Mouse (Mus musculus): ENCODE measurements around the gene Zfp184. TPM values are rescaled to one million over a fixed set of nuclear protein-coding genes. Genes with fewer than 3 reads are reported as not detected.
A peak's percentile ranks its signal among the peaks of the same experiment; 100 is the strongest.
"Not testable (repeated sequence)": the region's sequence is repeated elsewhere in the genome, so short reads cannot be mapped to it uniquely, and the experiment has no call there.

Gene Zfp184
- polyA plus RNA-seq, 1 experiment from 2014 or later, result 4.7 TPM

GRCm38 (mm10) chr13:21907807-21908155 lies 37.1 kb upstream of the Zfp184 start:
- peak; percentile 38; the same call in 1 of the 2 replicates for ATAC-seq
- 39% methylated on average over 6 of the region's 6 CpGs for WGBS
- H3K4me3 ChIP-seq (ENCODE audit: low read length), result not testable (repeated sequence)

GRCm38 (mm10) chr13:21910735-21911134 lies 34.2 kb upstream of the Zfp184 start:
- no peak for ATAC-seq
- H3K9ac ChIP-seq (ENCODE audit: low read depth, low read length), result peak overlapping the region; percentile 19; the same call in 1 of the 2 replicates
- no peaks in the 10 kb centered on the region for H3K9me3 ChIP-seq (ENCODE audit: control insufficient read depth, low read length)
- no peaks in the 10 kb centered on the region for H3K4me1 ChIP-seq (ENCODE audit: control insufficient read depth, insufficient read depth, low read length)
- H3K4me3 ChIP-seq (ENCODE audit: low read length), result peak overlapping the region; percentile 34
- no peaks in the 10 kb centered on the region for H3K27me3 ChIP-seq (replicated peaks; ENCODE audit: control insufficient read depth, insufficient read depth, low read length)
- H3K4me2 ChIP-seq (ENCODE audit: low read depth, low read length), result peak overlapping the region; percentile 33
- no peaks in the 10 kb centered on the region for H3K36me3 ChIP-seq (ENCODE audit: control insufficient read depth, insufficient read depth, low read length)
- H3K27ac ChIP-seq (ENCODE audit: low read length), result no peak overlapping the region
- WGBS, result 17% methylated on average over 7 of the region's 7 CpGs

More at GRCm38 (mm10) chr13:21907807-21908155, 37.1 kb upstream of the Zfp184 start:
- H3K9me3 ChIP-seq (ENCODE audit: control insufficient read depth, low read length); H3K27me3 ChIP-seq (replicated peaks; ENCODE audit: control insufficient read depth, insufficient read depth, low read length); H3K27ac ChIP-seq (ENCODE audit: low read length); H3K36me3 ChIP-seq (ENCODE audit: control insufficient read depth, insufficient read depth, low read length); H3K4me1 ChIP-seq (ENCODE audit: control insufficient read depth, insufficient read depth, low read length); H3K4me2 ChIP-seq (ENCODE audit: low read depth, low read length); H3K9ac ChIP-seq (ENCODE audit: low read depth, low read length): not testable (repeated sequence)

GRCm38 (mm10) chr13:21911147-21911546 lies 33.7 kb upstream of the Zfp184 start:
- H3K4me2 ChIP-seq (ENCODE audit: low read depth, low read length), result peak overlapping the region; percentile 33
- ATAC-seq, result peak; percentile 49; the same call in 1 of the 2 replicates
- H3K4me1 ChIP-seq (ENCODE audit: control insufficient read depth, insufficient read depth, low read length), result no peaks in the 10 kb centered on the region
- no peaks in the 10 kb centered on the region for H3K9me3 ChIP-seq (ENCODE audit: control insufficient read depth, low read length)
- 0 out of 2 replicates have a peak overlapping the region, but pooled peaks have one; percentile 19 for H3K9ac ChIP-seq (ENCODE audit: low read depth, low read length)
- WGBS, result 15% methylated on average over 17 of the region's 17 CpGs
- H3K4me3 ChIP-seq (ENCODE audit: low read length), result peak overlapping the region; percentile 34
- no peaks in the 10 kb centered on the region for H3K27me3 ChIP-seq (replicated peaks; ENCODE audit: control insufficient read depth, insufficient read depth, low read length)
- H3K36me3 ChIP-seq (ENCODE audit: control insufficient read depth, insufficient read depth, low read length), result no peaks in the 10 kb centered on the region
- H3K27ac ChIP-seq (ENCODE audit: low read length), result no peak overlapping the region

GRCm38 (mm10) chr13:21913854-21914253 lies 31.0 kb upstream of the Zfp184 start:
- Histone ChIP-seq H3K27ac (ENCODE audit: low read length) (peak overlapping the region; percentile 26; the same call in 1 of the 2 replicates), H3K9me3 (ENCODE audit: control insufficient read depth, low read length) (no peaks in the 10 kb centered on the region), H3K4me1 (ENCODE audit: control insufficient read depth, insufficient read depth, low read length) (peaks cover 3% of the 10 kb centered on the region; the same call in 1 of the 2 replicates), H3K4me3 (ENCODE audit: low read length) (peak overlapping the region; percentile 18), H3K27me3 (replicated peaks; ENCODE audit: control insufficient read depth, insufficient read depth, low read length) (no peaks in the 10 kb centered on the region), H3K36me3 (ENCODE audit: control insufficient read depth, insufficient read depth, low read length) (no peaks in the 10 kb centered on the region), H3K9ac (ENCODE audit: low read depth, low read length) (peak overlapping the region; percentile 30), H3K4me2 (ENCODE audit: low read depth, low read length) (peak overlapping the region; percentile 46)
- 21% methylated on average over 8 of the region's 8 CpGs for WGBS
- ATAC-seq, result peak; percentile 61

- WGBS, result 10% methylated on average over 14 of the region's 14 CpGs
- peak; percentile 66 for ATAC-seq
- peak overlapping the region; percentile 26; the same call in 1 of the 2 replicates for H3K27ac ChIP-seq (ENCODE audit: low read length)
These were observed 30.3 kb upstream of the Zfp184 start for GRCm38 (mm10) chr13:21914599-21914998.

GRCm38 (mm10) chr13:21915487-21915886 lies 29.4 kb upstream of the Zfp184 start:
- no peaks in the 10 kb centered on the region for H3K36me3 ChIP-seq (ENCODE audit: control insufficient read depth, insufficient read depth, low read length)
- 65% methylated on average over 5 of the region's 5 CpGs for WGBS
- H3K27me3 ChIP-seq (replicated peaks; ENCODE audit: control insufficient read depth, insufficient read depth, low read length), result no peaks in the 10 kb centered on the region
- no peak overlapping the region for H3K27ac ChIP-seq (ENCODE audit: low read length)
- no peak overlapping the region for H3K4me2 ChIP-seq (ENCODE audit: low read depth, low read length)
- peaks cover 3% of the 10 kb centered on the region; the same call in 1 of the 2 replicates for H3K4me1 ChIP-seq (ENCODE audit: control insufficient read depth, insufficient read depth, low read length)
- no peak overlapping the region for H3K4me3 ChIP-seq (ENCODE audit: low read length)
- no peak for ATAC-seq
- H3K9me3 ChIP-seq (ENCODE audit: control insufficient read depth, low read length), result no peaks in the 10 kb centered on the region
- H3K9ac ChIP-seq (ENCODE audit: low read depth, low read length), result no peak overlapping the region

More at GRCm38 (mm10) chr13:21914599-21914998, 30.3 kb upstream of the Zfp184 start:
- H3K4me1 ChIP-seq (ENCODE audit: control insufficient read depth, insufficient read depth, low read length), result peaks cover 3% of the 10 kb centered on the region; the same call in 1 of the 2 replicates
- peak overlapping the region; percentile 46 for H3K4me2 ChIP-seq (ENCODE audit: low read depth, low read length)
- peak overlapping the region; percentile 30; the same call in 1 of the 2 replicates for H3K9ac ChIP-seq (ENCODE audit: low read depth, low read length)
- H3K27me3 ChIP-seq (replicated peaks; ENCODE audit: control insufficient read depth, insufficient read depth, low read length), result no peaks in the 10 kb centered on the region
- peak overlapping the region; percentile 18 for H3K4me3 ChIP-seq (ENCODE audit: low read length)
- no peaks in the 10 kb centered on the region for H3K9me3 ChIP-seq (ENCODE audit: control insufficient read depth, low read length)
- no peaks in the 10 kb centered on the region for H3K36me3 ChIP-seq (ENCODE audit: control insufficient read depth, insufficient read depth, low read length)

- H3K4me2 ChIP-seq (ENCODE audit: low read depth, low read length), result no peak overlapping the region
- no peaks in the 10 kb centered on the region for H3K9me3 ChIP-seq (ENCODE audit: control insufficient read depth, low read length)
- 50% methylated on average over 6 of the region's 6 CpGs for WGBS
- H3K4me1 ChIP-seq (ENCODE audit: control insufficient read depth, insufficient read depth, low read length), result peaks cover 3% of the 10 kb centered on the region; the same call in 1 of the 2 replicates
- H3K27me3 ChIP-seq (replicated peaks; ENCODE audit: control insufficient read depth, insufficient read depth, low read length), result no peaks in the 10 kb centered on the region
- H3K36me3 ChIP-seq (ENCODE audit: control insufficient read depth, insufficient read depth, low read length), result no peaks in the 10 kb centered on the region
- H3K27ac ChIP-seq (ENCODE audit: low read length), result no peak overlapping the region
- H3K9ac ChIP-seq (ENCODE audit: low read depth, low read length), result no peak overlapping the region
- no peak overlapping the region for H3K4me3 ChIP-seq (ENCODE audit: low read length)
- ATAC-seq, result no peak
These were observed 28.8 kb upstream of the Zfp184 start for GRCm38 (mm10) chr13:21916056-21916455.

GRCm38 (mm10) chr13:21917040-21917439 lies 27.9 kb upstream of the Zfp184 start:
- H3K27me3 ChIP-seq (replicated peaks; ENCODE audit: control insufficient read depth, insufficient read depth, low read length), result no peaks in the 10 kb centered on the region
- H3K9me3 ChIP-seq (ENCODE audit: control insufficient read depth, low read length), result no peaks in the 10 kb centered on the region
- WGBS, result 12% methylated on average over 13 of the region's 13 CpGs
- no peak for ATAC-seq
- no peaks in the 10 kb centered on the region for H3K36me3 ChIP-seq (ENCODE audit: control insufficient read depth, insufficient read depth, low read length)
- no peak overlapping the region for H3K27ac ChIP-seq (ENCODE audit: low read length)
- H3K4me2 ChIP-seq (ENCODE audit: low read depth, low read length), result peak overlapping the region; percentile 61
- H3K9ac ChIP-seq (ENCODE audit: low read depth, low read length), result no peak overlapping the region
- peaks cover 3% of the 10 kb centered on the region; the same call in 1 of the 2 replicates for H3K4me1 ChIP-seq (ENCODE audit: control insufficient read depth, insufficient read depth, low read length)
- H3K4me3 ChIP-seq (ENCODE audit: low read length), result peak overlapping the region; percentile 49

GRCm38 (mm10) chr13:21917480-21917879 lies 27.4 kb upstream of the Zfp184 start:
- Histone ChIP-seq H3K4me3 (ENCODE audit: low read length) (peak overlapping the region; percentile 49), H3K36me3 (ENCODE audit: control insufficient read depth, insufficient read depth, low read length) (no peaks in the 10 kb centered on the region), H3K4me1 (ENCODE audit: control insufficient read depth, insufficient read depth, low read length) (peaks cover 3% of the 10 kb centered on the region; the same call in 1 of the 2 replicates), H3K9ac (ENCODE audit: low read depth, low read length) (peak overlapping the region; percentile 25; the same call in 1 of the 2 replicates), H3K4me2 (ENCODE audit: low read depth, low read length) (peak overlapping the region; percentile 61), H3K9me3 (ENCODE audit: control insufficient read depth, low read length) (no peaks in the 10 kb centered on the region), H3K27ac (ENCODE audit: low read length) (no peak overlapping the region), H3K27me3 (replicated peaks; ENCODE audit: control insufficient read depth, insufficient read depth, low read length) (no peaks in the 10 kb centered on the region)
- 4% methylated on average over 11 of the region's 11 CpGs for WGBS
- ATAC-seq, result no peak
